Mouse (Mus musculus): ENCODE results near the gene Foxn3.

DNA sequence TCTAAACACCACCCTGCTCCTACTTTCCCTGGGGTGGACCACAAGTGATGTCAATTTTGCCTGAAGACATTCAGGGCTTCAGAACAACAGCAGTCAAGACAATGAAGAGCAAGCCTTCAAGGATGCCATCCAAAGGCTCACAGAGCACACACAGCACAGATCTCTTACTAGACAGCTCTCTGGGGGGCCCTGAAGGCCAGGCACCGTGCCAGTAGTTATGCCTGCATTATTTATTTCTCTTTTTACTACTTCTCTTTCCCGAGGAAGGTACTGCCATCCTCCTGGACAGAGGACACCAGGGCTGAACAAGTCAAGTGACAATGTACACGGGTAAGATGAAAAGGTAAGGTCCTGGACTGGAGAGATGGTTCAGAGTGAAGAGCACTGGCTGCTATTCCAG is 154.7 kb downstream of the Foxn3 start:
- TF ChIP-seq CTCF (IDR thresholded peaks at IDR 0.05; ENCODE audit: insufficient read depth, low read depth, low read length) = no peak
- no peak for TF ChIP-seq POLR2A (IDR thresholded peaks at IDR 0.05; ENCODE audit: insufficient read depth, low read depth, low read length)

All from olfactory bulb, adult 2 months (tissue).